Mouse (Mus musculus) gastrocnemius, adult 18-20 months (tissue): ENCODE results near the gene Gpr158. TPM values are rescaled to one million over a fixed set of nuclear protein-coding genes. Genes with fewer than 3 reads are reported as not detected.

ENCODE experiments used
- DNase-seq: peaks from one replicate; pipeline ENCODE4 v3.0.0; 2021; ENCODE audit warnings: low spot score
- total RNA-seq, 2 experiments: library from RNA; stranded (reverse); gene quantifications; 2 replicates each; pipeline ENCODE4 v1.2.3; 2021

The Gpr158 gene
- total RNA-seq, 2 experiments from 2014 or later: not detected

GRCm38 (mm10) chr2:21632136-21632535 lies 264.8 kb downstream of the Gpr158 start:
- DNase-seq: no peak

- no peak for DNase-seq
Measured at GRCm38 (mm10) chr2:21665721-21666120, 298.4 kb downstream of the Gpr158 start.

- no peak for DNase-seq
Measured at GRCm38 (mm10) chr2:21676084-21676838, 308.9 kb downstream of the Gpr158 start.

- DNase-seq: no peak
Measured at GRCm38 (mm10) chr2:21676839-21677123, 309.4 kb downstream of the Gpr158 start.

GRCm38 (mm10) chr2:21680735-21681270 lies 313.5 kb downstream of the Gpr158 start:
- DNase-seq: no peak

GRCm38 (mm10) chr2:21684736-21685135 lies 317.4 kb downstream of the Gpr158 start:
- no peak for DNase-seq

GRCm38 (mm10) chr2:21693128-21693527 lies 325.8 kb downstream of the Gpr158 start:
- DNase-seq: no peak

GRCm38 (mm10) chr2:21693807-21694594 lies 326.7 kb downstream of the Gpr158 start:
- DNase-seq: no peak

GRCm38 (mm10) chr2:21728075-21728474 lies 360.7 kb downstream of the Gpr158 start:
- no peak for DNase-seq

GRCm38 (mm10) chr2:21783721-21784120 lies 416.4 kb downstream of the Gpr158 start:
- DNase-seq: no peak

- no peak for DNase-seq
Measured at GRCm38 (mm10) chr2:21793156-21793555, 425.8 kb downstream of the Gpr158 start.

- no peak for DNase-seq
Measured at GRCm38 (mm10) chr2:21799616-21800015, 432.3 kb downstream of the Gpr158 start.

GRCm38 (mm10) chr2:21800045-21800444 lies 432.7 kb downstream of the Gpr158 start:
- DNase-seq: no peak

GRCm38 (mm10) chr2:21808510-21808909 lies 441.2 kb downstream of the Gpr158 start:
- no peak for DNase-seq

GRCm38 (mm10) chr2:21810431-21810830 lies 443.1 kb downstream of the Gpr158 start:
- DNase-seq: no peak

GRCm38 (mm10) chr2:21864061-21864460 lies 496.7 kb downstream of the Gpr158 start:
- no peak for DNase-seq

Other genes starting within 250 kb of the Gpr158 start
- under 1 TPM; 0.28 to 0.50 TPM for gene Enkur, start 162.2 kb upstream of the Gpr158 start, total RNA-seq
- 1 to 10 TPM; 3.2 to 4.6 TPM for gene Thnsl1, start 161.8 kb upstream of the Gpr158 start, total RNA-seq